Mouse (Mus musculus) c-Kit-positive CD71-negative TER-119-negative erythroid progenitor cells, embryonic 14.5 days (primary cell): Measurements from ENCODE around the gene Tmem150b.

Experiments used
- DNase-seq: peaks from one replicate; pipeline ENCODE4 v3.0.0-alpha.2; 2013; ENCODE audit warnings: low read depth

The Tmem150b gene

DNA sequence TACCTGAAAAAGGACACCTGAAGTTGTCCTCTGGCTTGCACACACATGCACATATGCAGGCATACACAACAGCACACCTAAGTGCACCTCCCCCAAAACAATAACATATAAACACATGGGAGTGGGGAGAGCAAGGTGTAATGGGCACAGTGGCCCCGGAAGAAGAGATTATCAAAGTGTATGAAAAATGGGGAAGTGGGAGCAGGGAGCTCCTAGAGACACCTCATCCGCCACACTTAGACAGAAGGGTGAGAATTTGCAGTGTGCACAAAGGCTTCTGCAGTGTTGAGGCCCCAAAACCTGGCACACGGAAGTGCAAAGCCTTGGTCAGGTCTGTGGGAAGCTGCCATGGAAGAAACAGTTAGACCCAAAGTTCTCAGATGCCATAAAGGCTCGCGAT is 6.0 kb upstream of the Tmem150b start:
- DNase-seq: no peak

DNA sequence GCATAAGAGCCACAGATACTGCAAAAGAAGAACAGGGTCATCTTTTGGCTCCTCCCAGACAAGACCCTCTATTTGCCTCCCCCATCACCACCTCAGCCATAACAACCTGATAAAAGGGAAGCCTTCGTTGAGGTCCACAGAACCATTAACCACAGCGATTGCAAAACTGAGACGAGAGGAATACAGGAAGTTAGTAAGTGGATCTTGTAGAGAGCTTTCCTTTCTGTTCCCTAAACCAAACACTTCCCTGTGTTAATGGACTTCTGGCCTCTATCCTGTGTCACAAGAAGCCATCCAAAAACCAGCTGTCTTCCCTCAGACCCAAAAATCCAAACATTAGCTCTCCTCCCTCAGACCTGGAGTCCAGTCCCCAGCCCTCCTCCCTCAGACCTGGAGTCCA is 690 bp downstream of the Tmem150b start:
- DNase-seq: no peak

DNA sequence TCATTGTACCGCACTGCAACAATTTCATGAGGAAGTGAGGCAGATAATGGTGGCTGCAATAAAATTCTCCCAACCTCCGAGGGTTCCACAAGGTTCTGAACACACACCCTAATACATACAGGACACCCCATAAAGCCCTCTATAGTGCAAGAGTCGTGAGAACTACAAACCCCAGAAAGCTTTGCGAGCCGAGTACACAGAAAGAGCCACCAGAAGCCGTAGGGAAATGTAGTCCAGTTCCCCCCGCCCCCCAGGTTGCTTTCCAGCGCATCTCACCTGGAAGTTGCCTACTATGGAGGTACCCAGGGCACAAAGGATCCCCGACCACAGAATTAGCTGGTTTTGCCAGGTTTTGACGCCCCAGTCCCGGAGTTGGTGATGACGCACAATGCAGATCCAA is 1.5 kb downstream of the Tmem150b start:
- no peak for DNase-seq

DNA sequence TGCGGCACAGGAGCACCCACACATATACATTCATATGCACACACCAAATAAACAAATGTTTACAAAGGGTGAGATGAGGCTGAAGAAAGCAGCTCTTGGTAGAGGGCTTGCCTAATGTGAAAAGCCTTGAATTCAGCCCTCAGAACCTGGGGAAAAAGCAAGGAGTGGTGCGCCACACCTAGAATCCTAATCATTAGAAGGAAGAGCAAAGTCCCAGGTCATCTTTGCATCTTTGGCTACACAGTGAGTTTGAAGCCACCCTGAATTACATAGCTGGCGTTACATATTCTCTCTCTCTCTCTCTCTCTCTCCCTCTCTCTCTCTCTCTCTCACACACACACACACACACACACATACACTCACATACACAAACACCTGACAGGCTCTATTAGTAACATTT is 5.8 kb downstream of the Tmem150b start:
- no peak for DNase-seq

DNA sequence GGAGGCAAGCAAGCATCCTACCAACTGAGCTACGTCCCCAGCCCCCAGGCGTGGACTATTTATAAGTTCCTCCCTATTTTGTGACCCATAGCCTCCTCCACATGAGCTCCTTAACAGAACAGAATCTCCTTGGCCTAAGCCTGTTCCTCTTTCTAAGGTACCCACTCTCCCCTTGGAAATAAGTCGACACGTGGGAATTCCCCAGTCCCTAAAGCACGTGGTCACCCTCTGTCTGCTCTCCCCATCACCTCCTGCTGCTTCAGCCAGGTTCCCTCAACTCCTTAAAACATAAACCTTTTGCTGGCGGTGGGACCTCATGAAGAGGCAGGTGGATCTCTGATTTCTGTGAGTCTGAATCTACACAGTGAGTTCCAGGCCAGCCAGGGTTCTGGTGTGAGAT is 8.1 kb downstream of the Tmem150b start:
- DNase-seq: no peak

DNA sequence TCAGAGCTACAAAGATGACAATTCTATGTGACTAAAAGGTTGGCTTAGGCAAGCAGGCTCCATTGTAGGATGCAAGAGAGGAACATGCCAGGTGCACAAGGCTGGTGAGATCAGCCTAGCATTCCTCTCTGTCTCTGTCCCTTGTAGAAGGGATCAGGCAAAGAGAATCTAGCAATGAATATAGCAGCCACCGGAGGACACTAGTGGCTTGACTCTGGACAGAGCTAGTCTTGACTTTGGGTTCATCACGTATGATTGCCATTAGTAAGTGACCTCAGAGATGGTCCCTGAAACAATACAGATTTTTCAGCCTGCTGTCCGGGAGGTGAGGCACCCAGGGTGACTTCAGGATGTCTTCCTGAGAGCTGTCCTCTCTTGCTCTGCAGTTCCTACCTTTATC is 12.5 kb downstream of the Tmem150b start:
- no peak for DNase-seq

DNA sequence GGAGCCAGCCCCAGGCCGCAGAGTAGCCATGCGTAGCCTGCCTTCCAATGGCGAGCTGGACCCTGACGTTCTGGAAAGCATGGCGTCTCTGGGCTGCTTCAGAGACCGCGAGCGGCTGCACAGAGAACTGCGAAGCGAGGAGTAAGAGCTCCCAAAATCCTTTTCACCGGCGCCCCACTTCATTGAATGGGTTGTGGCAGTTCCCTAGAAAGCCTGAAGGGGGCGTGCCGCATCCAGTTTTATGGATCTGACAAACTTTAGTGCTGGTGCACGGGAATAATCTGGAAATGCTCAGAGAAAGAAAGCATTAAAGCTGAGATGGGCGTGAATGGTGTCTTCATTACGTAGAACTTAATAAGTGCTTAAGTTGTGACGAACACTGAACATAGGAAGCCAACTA is 20.0 kb downstream of the Tmem150b start:
- DNase-seq: peak; percentile 64

DNA sequence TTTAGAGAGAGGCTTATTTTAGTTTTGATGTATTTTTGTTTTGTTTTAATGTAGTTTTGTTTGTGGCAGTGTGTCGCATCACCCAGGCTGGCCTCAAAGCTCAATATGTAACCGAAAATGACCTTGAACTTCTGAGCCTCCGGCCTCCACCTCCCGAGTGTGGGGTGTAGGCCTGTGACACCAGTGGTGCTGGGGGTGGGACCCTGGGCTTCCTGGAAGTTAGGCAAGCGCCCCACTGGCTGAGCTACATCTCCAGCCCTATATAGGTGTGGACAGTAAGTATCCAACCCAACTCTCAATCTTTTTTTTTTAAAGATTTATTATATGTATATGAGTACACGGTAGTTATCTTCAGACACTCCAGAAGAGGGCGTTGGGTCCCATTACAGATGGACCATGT is 21.9 kb downstream of the Tmem150b start:
- DNase-seq: no peak

DNA sequence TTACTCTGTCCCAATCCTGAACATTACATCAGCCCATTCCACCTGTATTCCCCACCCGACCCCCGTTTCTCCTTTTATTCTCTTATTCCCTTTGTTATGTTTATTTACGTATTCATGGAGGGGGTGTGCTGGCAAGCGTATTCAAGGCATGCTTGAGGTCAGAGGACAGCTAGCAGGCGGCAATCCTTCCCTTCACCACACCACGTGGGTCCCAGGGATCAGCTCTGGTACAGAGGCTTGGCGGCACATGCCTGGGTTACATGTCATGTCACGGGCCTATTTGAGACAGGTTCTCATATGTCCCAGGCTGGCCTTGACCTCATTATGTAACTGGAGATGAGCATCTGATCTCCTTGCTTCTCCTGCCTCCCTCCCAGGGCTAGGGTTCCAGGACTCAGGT is 22.7 kb downstream of the Tmem150b start:
- DNase-seq: no peak

DNA sequence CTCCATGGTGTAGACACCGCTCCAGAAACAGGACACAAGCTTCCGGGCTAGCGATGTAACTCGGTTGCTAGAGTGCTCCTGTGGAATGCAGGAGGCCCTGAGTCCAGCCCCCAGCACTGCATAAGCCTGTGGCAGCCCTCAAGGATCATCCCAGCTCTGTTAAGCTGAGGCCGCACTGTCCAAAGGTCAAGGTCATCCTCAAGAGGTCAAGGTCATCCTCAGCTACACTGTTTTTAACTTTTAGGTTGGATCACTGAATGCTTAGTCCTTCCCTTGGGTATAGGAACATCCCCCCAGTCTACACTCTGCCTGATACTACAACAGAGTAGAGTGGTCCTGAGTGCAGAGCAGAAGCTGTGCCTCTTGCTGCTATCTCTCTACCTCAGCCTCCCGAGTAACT is 32.0 kb downstream of the Tmem150b start:
- DNase-seq: no peak

DNA sequence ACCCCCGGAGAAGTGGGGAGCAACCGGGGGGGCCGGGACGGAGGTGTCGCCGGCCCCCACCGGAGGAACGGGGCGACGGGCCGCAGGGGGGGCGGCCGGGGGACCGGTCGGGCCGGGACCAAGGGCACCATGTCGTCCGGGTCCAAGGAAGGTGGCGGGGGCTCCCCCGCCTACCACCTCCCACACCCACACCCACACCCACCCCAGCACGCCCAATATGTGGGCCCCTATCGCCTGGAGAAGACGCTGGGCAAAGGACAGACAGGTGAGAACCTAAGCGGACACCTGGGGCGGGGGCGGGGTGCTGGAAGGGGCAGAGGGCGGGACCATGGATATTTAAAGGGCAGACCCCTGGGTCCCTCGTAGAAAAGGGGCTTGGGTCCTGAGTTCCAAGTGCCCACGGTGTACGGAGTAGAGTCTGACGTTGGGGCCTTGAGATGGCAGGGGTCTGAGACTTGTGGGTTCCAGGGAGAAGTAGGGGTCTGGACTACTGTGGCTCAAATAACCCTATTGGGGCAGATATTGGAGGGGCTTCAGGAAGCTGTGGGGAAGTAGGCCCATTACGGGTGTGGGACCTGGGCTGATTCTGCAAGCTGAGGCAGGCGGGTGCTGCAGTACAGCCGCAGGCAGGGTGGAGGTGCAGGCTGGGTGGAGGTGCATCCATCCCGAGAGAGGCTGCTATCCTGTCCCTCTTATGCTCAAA is 33.9 kb downstream of the Tmem150b start:
- DNase-seq: no peak

DNA sequence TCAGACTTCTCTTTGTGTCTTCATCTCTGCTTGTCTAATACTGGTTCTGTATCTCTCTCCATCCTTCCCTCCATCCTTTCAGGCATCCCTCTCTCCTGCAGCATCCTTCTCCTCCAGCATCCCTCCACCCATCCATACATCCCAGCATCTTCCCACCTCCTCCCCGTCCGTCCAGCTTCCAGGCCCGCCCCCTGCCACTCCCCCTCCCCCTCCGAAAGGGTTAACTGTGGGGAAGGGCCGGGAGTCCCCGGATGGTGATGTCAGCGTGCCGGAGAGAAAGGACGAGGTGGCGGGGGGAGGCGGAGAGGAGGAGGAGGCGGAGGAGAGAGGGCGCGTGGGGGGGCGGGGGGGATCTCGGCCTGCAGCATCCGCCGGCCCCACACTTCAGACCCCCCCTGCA is 34.7 kb downstream of the Tmem150b start, which contains the start of gene Brsk1:
Brsk1 (plus strand) TSS at position 218 of the 400 bp plus-strand sequence.
- no peak for DNase-seq

DNA sequence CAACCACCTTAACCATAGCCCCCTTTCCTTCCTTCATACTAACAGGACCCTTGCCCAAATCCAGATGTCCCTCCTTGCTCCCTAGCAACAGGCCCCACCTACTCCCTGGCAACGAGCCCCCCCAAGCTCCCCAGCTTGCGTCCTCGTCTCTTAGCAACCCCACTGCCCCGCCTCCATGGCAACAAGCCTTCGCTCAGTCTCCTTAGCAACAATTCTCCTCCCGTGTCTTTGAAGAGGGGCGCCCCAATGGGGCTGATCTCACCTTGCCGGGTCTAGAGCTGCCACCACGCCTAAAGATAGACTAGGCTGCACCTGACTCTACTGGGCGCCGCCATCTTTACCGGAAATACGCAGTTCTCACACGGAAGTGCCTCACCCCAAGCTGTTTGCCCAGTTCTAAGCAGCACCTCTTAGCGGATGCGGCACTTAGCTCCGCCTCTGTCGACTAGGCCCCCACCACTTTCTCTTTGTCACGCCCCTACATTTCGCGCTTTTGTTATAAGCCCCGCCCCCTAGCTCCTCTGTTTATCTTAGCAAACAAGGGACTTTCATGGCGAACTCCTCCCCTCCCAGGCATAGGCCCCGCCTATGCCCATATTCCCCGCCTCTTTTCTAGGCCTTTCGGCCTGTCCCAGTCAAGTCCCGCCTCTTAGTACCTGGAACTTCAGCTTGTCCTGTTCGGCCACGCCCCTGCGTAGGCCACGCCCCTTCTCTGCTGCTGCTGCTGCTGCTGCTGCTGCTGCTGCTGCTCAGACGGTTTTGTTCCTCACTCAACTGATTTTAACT is 40.2 kb downstream of the Tmem150b start, which contains the start of gene Hspbp1:
Hspbp1 (minus strand) TSS at position 437 of the 786 bp plus-strand sequence.
- DNase-seq: peak; percentile 97

DNA sequence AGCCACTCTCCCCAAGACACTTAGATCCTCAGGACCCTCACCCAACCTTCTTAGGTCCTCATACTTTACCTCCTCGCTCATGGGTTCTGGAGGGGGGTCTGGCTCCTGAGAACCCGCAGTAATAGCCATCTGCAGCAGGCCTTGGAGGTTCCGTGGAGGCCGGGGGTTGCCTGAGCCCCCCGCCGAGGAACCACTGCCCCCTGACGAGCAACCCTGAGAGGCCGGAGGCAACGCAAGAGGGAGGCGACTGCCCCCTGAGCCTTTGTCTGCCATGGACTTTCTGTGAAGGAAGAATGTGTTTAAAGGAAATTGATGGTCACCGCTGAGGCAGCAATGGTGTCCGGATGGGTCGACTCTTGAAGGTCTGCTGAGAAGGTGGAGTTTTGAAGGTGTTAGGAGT is 40.8 kb downstream of the Tmem150b start:
- DNase-seq: no peak

DNA sequence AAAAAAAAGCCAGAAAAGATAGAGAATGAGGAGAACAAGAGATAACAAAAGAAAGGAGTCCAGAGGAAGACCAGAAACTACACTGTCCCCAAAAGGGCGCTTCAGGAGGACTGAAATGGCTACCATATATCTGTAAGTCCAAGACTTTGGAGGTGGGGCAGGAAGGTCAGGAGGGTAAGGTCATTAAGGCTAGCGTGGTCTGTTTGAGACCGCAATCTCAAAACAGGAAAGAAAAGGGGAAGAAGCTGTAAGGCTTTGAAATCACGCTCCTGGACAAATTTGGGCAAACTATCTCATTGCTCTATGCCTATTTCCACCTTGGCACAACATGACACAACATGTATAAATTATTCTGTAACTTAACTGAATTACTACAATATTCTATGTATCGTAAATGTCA is 41.7 kb downstream of the Tmem150b start:
- no peak for DNase-seq

DNA sequence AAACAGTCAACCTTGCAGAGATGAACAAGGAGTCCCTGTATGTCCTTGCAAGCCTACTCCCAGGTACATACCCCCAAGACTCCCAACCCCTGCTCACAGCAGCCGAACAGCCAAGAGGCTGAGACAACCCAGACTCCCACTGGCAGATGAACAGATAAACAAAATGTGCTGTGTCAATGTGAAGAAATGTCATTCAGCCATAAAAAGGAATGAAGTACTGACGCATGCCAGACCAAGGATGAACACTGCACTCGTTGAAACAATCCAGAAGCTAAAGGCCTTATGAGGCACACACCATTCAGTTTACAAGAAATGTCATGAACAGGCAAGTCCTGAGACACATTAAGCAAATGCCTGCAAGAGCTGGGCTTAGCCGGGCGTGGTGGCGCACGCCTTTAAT is 49.8 kb downstream of the Tmem150b start:
- no peak for DNase-seq

DNA sequence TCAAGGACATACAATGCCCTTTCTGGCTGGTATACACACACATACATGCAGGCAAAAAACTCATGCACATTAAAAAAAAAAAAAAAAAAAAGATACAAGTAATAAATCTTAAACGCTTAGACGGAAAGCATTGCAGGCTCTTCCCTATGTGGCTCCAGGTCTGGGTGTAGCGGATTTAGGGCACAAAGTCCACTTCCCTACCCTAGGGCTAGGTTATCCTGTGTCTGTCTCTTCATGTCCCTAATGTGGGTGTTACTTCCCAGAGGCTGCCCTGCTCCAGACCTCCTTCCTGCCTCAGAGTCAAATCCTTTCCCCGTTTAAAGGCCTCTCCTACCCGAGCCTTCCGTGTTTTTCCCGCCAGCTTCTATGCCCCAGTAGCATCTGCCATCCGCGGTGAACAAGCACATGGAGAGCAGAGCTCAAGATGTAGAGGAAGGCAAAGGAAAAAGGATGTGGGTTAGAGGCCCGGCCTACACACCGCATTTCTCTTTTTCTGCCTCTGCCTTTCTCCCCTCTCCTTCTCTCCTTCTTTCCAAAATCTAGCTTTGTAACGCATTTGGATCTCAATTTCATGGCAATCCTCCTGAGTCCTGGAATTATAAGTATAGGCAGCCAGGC is 50.8 kb downstream of the Tmem150b start:
- DNase-seq: no peak

DNA sequence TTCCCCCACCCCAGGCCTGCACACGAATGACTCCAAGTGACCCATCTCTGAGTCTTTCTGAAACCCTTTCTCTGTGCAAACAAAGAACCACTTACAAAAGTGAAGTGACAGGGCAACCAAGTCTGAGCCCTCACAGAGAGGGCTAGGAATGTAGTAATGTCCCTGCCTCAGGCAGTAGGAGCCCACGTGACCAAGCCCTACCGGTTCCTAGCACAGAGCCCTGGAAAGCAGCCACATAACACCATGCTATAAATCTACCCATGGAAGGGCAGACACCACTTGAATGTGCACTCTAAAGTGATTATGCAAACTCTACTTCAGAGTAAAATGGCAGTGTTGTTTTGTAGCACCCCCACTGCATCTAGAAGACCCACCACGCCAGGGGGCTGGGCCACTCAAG is 53.1 kb downstream of the Tmem150b start:
- DNase-seq: no peak

DNA sequence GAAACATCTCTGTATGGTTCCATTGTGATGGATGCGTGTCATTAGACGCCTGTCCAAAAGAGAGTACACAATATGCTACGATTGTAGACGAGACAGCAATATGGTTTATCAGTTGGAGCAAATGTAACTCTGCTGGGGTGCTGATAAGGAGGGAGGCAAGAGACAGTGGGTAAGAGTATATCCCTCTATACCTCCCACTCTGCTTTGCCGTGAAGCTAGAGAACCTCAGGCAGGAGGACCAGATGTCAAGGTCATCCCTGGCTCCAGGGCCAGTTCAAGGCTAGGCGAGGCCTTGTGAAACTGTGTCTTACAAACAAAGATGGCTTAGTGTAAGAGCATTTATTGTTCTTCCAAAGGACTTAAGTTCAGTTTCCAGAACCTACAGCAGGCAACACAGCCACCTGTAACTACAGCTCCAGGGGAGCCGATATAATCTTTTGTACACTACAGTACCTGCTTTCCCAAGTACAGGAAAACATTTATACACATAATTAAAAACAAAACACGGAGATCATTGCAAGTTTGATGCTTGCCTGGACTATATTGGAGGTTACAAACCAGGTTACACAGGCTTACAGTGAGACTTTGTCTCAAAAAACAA is 54.3 kb downstream of the Tmem150b start:
- DNase-seq: no peak

DNA sequence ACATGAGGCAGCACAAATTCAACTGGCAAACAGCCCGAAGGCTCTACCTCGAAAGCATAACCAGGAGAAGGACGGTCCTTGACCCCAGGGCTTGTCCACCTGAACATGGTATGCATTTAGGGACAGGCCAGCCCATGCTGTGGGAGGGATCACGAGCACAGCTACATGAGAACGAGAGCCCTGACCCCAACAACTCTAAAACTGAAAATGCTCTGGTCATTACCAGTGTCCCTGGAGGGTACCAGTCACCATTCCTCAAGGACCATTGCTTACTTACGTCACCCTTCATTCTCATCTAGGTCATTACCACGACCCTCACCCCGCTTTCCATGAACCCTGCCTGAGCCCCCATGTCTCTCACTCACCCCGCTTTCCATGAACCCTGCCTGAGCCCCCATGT is 55.9 kb downstream of the Tmem150b start:
- DNase-seq: no peak

DNA sequence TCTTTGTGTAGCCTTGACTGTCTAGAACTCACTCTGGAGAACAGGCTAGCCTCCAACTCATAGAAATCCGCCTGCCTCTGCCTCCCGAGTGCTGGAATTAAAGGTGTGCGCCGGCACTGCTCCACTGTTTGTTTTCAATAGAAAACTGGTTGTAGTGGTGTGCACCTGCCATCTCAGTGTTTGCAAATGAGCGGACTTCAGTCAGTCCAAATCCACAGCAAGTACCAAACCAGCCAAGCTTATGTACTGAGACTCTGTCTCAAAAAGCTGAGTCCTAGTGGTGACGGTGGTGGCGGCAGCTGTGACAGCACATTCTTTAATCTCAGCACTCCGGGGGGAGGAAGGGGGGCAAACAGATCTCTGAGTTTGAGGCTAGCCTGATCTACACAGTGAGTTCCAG is 56.5 kb downstream of the Tmem150b start:
- no peak for DNase-seq

DNA sequence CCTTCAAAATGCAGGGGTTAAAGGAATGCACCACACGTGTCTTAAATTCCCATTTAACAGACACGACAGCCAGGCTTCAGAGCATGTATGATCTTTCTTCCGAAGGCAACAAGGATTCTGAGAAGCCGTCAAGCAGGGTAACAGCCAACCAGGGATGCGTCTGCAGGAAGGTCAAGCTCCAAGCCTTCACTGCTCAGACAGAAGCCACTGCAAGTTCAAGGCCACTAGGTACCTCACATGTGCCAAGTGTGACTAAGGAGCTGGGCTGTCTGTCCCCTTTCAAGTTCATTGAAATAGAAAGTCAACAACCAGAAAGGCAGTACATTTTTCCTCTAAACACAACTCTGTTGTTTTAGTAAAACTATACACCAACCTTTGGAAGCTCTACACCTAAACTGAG is 58.2 kb downstream of the Tmem150b start:
- DNase-seq: no peak

DNA sequence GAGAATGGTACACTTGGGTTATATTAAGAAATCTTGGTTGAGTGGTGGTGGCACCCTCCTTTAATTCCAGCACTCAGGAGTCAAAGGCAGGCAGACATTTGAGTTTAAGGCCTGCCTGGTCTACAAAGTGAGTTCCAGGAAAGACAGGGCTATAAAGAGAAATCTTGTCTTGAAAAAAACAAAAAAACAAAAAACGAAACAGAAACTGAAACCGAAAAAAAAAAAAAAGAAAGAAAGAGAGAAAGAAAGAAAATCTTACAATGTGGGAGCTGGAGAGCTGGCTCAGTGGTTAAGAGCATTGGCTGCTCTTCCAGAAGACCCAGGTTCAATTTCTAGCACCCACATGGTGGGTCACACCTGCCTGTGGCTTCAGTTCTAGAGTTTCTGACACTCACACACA is 61.3 kb downstream of the Tmem150b start:
- no peak for DNase-seq
